Mouse (Mus musculus): ENCODE measurements around the gene Sprr1a. TPM values are rescaled to one million over a fixed set of nuclear protein-coding genes. Genes with fewer than 3 reads are reported as not detected.

Sprr1a gene
- polyA plus RNA-seq, 1 experiment from 2014 or later: not detected

DNA sequence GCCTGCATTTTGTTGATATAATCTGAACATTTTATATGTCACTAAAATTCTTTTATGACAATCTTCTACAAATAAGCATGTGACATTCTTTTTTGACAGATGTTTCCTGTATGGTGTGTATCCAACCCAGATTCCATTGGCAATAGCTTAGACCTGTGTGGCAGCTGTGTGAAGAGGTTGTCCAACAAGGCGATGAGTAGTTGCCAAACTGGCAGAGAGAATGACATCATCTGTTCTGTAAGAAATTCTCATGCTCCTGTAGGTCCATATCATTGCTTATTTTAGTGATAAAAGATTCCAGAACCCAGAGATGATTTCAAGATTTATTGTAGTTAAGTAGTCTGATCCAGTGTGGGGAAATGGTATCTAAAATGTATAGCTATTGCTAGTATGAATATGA lies 19.1 kb downstream of the Sprr1a start:
- Histone ChIP-seq H3K36me3 (no peaks in the 10 kb centered on the region), H3K4me1 (replicated peaks) (no peaks in the 10 kb centered on the region), H3K9me3 (no peaks in the 10 kb centered on the region), H3K4me3 (replicated peaks) (no peak overlapping the region), H3K4me2 (no peak overlapping the region), H3K27me3 (no peaks in the 10 kb centered on the region), H3K9ac (replicated peaks) (no peak overlapping the region), H3K27ac (no peak overlapping the region)
- WGBS: 88% methylated on average over 1 of the region's 1 CpGs
- no peak for ATAC-seq (ENCODE audit: insufficient number of reproducible peaks, insufficient read depth, low FRiP score, low TSS enrichment, low read depth)

DNA sequence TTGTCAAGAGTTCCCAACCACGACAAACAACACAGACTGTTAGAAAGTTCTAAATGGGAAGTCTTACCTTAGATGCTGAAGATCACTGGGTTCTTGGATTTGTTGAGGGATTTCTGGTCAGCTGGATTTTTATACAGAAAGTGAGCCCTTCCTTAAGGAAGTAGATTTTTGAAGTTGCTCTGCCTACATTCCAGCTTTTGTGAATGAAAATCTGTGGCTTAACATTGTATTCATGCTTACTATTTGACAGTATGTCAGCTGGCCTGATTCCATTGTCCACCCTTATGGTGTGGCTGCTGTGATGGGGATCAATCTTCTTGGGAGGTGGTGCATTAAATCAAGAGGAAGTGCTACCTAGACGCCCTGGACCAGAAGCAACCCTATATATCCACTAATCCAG lies 27.1 kb downstream of the Sprr1a start, which contains the start of gene Sprr3:
Sprr3 (minus strand) TSS at position 101 of the 400 bp plus-strand sequence.
- Histone ChIP-seq H3K27ac (no peak within 1 kb of the TSS), H3K27me3 (no peaks in the 10 kb centered on the region), H3K9ac (replicated peaks) (no peak within 1 kb of the TSS), H3K4me3 (replicated peaks) (no peak within 1 kb of the TSS), H3K4me1 (replicated peaks) (no peaks in the 10 kb centered on the region), H3K9me3 (no peaks in the 10 kb centered on the region), H3K36me3 (no peaks in the 10 kb centered on the region), H3K4me2 (no peak within 1 kb of the TSS)
- WGBS: 71% methylated on average over 2 of the region's 2 CpGs
- ATAC-seq (ENCODE audit: insufficient number of reproducible peaks, insufficient read depth, low FRiP score, low TSS enrichment, low read depth): no peak

DNA sequence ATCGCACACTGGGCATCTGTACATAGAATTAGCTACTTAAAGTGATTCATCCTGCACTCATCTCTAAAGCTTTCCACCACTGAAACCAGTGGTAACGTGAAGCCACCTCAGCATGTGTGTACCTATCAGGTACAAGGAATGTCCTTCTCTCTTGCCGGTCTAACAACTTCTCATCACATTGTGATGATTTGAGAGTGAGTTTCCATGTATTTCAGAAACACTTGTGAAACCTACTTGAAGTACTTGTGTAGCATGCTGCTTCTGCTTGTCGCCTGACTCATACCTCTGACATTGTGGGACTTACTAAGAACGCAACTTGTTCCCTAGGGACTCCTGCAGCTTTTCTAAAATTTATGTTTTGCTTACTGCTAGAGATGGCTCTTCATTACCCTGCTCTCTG lies 30.5 kb downstream of the Sprr1a start:
- ATAC-seq (ENCODE audit: insufficient number of reproducible peaks, insufficient read depth, low FRiP score, low TSS enrichment, low read depth): no peak
- Histone ChIP-seq H3K4me1 (replicated peaks) (no peaks in the 10 kb centered on the region), H3K9ac (replicated peaks) (no peak overlapping the region), H3K4me2 (no peak overlapping the region), H3K9me3 (no peaks in the 10 kb centered on the region), H3K27me3 (no peaks in the 10 kb centered on the region), H3K4me3 (replicated peaks) (no peak overlapping the region), H3K36me3 (no peaks in the 10 kb centered on the region), H3K27ac (no peak overlapping the region)
- WGBS: 90% methylated on average over 5 of the region's 5 CpGs

DNA sequence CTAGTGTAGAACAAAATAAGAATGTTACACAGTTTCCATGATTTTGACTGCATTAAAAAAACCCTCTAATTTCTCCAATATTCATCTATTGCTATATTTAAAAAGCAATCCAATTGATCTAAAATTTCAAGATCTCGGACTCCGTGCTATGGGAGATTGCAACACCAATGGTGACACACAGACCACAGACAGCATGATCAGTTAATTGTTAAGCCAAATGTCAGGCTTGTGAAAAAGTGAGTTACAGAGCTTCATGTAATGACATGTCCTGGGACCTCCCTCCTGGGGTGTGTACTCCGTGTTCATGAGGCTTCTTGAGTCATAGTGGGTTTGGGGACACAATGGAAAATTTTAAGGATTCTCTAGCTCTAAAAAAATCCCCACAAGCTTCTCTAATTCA lies 45.5 kb downstream of the Sprr1a start:
- H3K4me2 ChIP-seq: no peak overlapping the region
- no peaks in the 10 kb centered on the region for H3K4me1 ChIP-seq (replicated peaks)
- H3K9me3 ChIP-seq: no peaks in the 10 kb centered on the region
- no peak for ATAC-seq (ENCODE audit: insufficient number of reproducible peaks, insufficient read depth, low FRiP score, low TSS enrichment, low read depth)
- H3K4me3 ChIP-seq (replicated peaks): no peak overlapping the region
- no peaks in the 10 kb centered on the region for H3K36me3 ChIP-seq
- 83% methylated on average over 3 of the region's 3 CpGs for WGBS
- no peak overlapping the region for H3K9ac ChIP-seq (replicated peaks)
- H3K27ac ChIP-seq: no peak overlapping the region
- no peaks in the 10 kb centered on the region for H3K27me3 ChIP-seq

DNA sequence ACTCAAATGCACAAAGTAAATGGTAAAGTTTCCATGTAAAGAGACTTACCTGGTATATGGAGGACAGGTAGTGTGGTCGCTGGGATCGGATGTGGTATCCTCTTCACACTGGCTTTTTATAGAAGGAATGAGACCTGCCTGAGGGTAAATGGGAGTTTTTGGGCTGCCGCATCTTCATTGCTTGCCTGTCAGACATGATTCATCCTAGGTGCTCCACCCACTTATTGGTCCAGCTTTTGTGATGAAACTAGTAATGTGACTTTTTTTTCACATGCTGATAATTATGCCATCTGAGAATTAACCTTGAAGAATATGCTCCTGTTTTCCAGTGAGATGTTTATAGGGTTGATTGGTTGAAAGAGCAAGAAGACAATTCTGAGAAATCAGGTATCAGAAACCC lies 47.0 kb downstream of the Sprr1a start, which contains the start of gene Sprr1b:
Sprr1b (minus strand) TSS at position 101 of the 400 bp plus-strand sequence.
- no peak for ATAC-seq (ENCODE audit: insufficient number of reproducible peaks, insufficient read depth, low FRiP score, low TSS enrichment, low read depth)
- no peak within 1 kb of the TSS for H3K4me2 ChIP-seq
- no peak within 1 kb of the TSS for H3K27ac ChIP-seq
- WGBS: 85% methylated on average over 3 of the region's 3 CpGs
- H3K9me3 ChIP-seq: no peaks in the 10 kb centered on the region
- no peak within 1 kb of the TSS for H3K9ac ChIP-seq (replicated peaks)
- no peaks in the 10 kb centered on the region for H3K4me1 ChIP-seq (replicated peaks)
- no peaks in the 10 kb centered on the region for H3K36me3 ChIP-seq
- no peaks in the 10 kb centered on the region for H3K27me3 ChIP-seq
- H3K4me3 ChIP-seq (replicated peaks): no peak within 1 kb of the TSS

Other genes starting within 250 kb of the Sprr1a start
- not detected in 2 replicates for gene Sprr2a3, start 200.5 kb downstream of the Sprr1a start, polyA plus RNA-seq (2016; fragmentation: Nextera tagmentation; extraction: Ambion mirVana)
- not detected in 2 replicates for gene Sprr2b, start 169.3 kb downstream of the Sprr1a start, polyA plus RNA-seq (2016; fragmentation: Nextera tagmentation; extraction: Ambion mirVana)
- not detected in 2 replicates for gene Sprr2d, start 146.8 kb downstream of the Sprr1a start, polyA plus RNA-seq (2016; fragmentation: Nextera tagmentation; extraction: Ambion mirVana)
- gene Sprr2e, start 133.8 kb downstream of the Sprr1a start, polyA plus RNA-seq (2016; fragmentation: Nextera tagmentation; extraction: Ambion mirVana): not detected in 2 replicates
- gene Sprr2f, start 120.7 kb downstream of the Sprr1a start, polyA plus RNA-seq (2016; fragmentation: Nextera tagmentation; extraction: Ambion mirVana): not detected in 2 replicates
- not detected in 2 replicates for gene Sprr2h, start 100.2 kb downstream of the Sprr1a start, polyA plus RNA-seq (2016; fragmentation: Nextera tagmentation; extraction: Ambion mirVana)
- not detected in 2 replicates for gene Sprr2i, start 77.9 kb downstream of the Sprr1a start, polyA plus RNA-seq (2016; fragmentation: Nextera tagmentation; extraction: Ambion mirVana)
- not detected in 2 replicates for gene Sprr2j-ps, start 67.8 kb downstream of the Sprr1a start, polyA plus RNA-seq (2016; fragmentation: Nextera tagmentation; extraction: Ambion mirVana)
- 6.4 and 7.6 TPM in 2 replicates for gene Gm9774, start 56.5 kb downstream of the Sprr1a start, polyA plus RNA-seq (2016; fragmentation: Nextera tagmentation; extraction: Ambion mirVana)
- not detected in 2 replicates for gene Sprr2k, start 53.3 kb downstream of the Sprr1a start, polyA plus RNA-seq (2016; fragmentation: Nextera tagmentation; extraction: Ambion mirVana)
- gene Sprr1b, start 47.1 kb downstream of the Sprr1a start, polyA plus RNA-seq (2016; fragmentation: Nextera tagmentation; extraction: Ambion mirVana): not detected in 2 replicates
- not detected in 2 replicates for gene Sprr3, start 27.2 kb downstream of the Sprr1a start, polyA plus RNA-seq (2016; fragmentation: Nextera tagmentation; extraction: Ambion mirVana)
- not detected in 2 replicates for gene Sprr4, start 14.6 kb upstream of the Sprr1a start, polyA plus RNA-seq (2016; fragmentation: Nextera tagmentation; extraction: Ambion mirVana)
- gene 2310046K23Rik, start 48.6 kb upstream of the Sprr1a start, polyA plus RNA-seq (2016; fragmentation: Nextera tagmentation; extraction: Ambion mirVana): not detected in 2 replicates
- gene Ivl, start 87.8 kb upstream of the Sprr1a start, polyA plus RNA-seq (2016; fragmentation: Nextera tagmentation; extraction: Ambion mirVana): 0.18 TPM in 1 of 2 replicates, not detected in the other
- not detected in 2 replicates for gene Smcp, start 103.1 kb upstream of the Sprr1a start, polyA plus RNA-seq (2016; fragmentation: Nextera tagmentation; extraction: Ambion mirVana)
- gene 2210017I01Rik, start 121.6 kb upstream of the Sprr1a start, polyA plus RNA-seq (2016; fragmentation: Nextera tagmentation; extraction: Ambion mirVana): not detected in 2 replicates
- gene Lce6a, start 135.8 kb upstream of the Sprr1a start, polyA plus RNA-seq (2016; fragmentation: Nextera tagmentation; extraction: Ambion mirVana): not detected in 2 replicates
- not detected in 2 replicates for gene Lce1a1, start 162.4 kb upstream of the Sprr1a start, polyA plus RNA-seq (2016; fragmentation: Nextera tagmentation; extraction: Ambion mirVana)
- not detected in 2 replicates for gene Lce1b, start 171.0 kb upstream of the Sprr1a start, polyA plus RNA-seq (2016; fragmentation: Nextera tagmentation; extraction: Ambion mirVana)
- gene Lce1a2, start 184.4 kb upstream of the Sprr1a start, polyA plus RNA-seq (2016; fragmentation: Nextera tagmentation; extraction: Ambion mirVana): not detected in 2 replicates
- gene Lce1c, start 193.4 kb upstream of the Sprr1a start, polyA plus RNA-seq (2016; fragmentation: Nextera tagmentation; extraction: Ambion mirVana): not detected in 2 replicates
- not detected in 2 replicates for gene Lce1d, start 201.3 kb upstream of the Sprr1a start, polyA plus RNA-seq (2016; fragmentation: Nextera tagmentation; extraction: Ambion mirVana)
- not detected in 2 replicates for gene Lce1e, start 223.2 kb upstream of the Sprr1a start, polyA plus RNA-seq (2016; fragmentation: Nextera tagmentation; extraction: Ambion mirVana)
- not detected in 2 replicates for gene Lce1f, start 234.5 kb upstream of the Sprr1a start, polyA plus RNA-seq (2016; fragmentation: Nextera tagmentation; extraction: Ambion mirVana)